Mouse (Mus musculus) ES-Bruce4 (cell line): ENCODE measurements around the gene Olfr704. TPM values are rescaled to one million over a fixed set of nuclear protein-coding genes. Genes with fewer than 3 reads are reported as not detected.
"Not testable (repeated sequence)": the region's sequence is repeated elsewhere in the genome, so short reads cannot be mapped to it uniquely, and the experiment has no call there.

Experiments
- H3K27ac ChIP-seq: 2 replicates; pipeline ENCODE4 v1.5.1; 2012; ENCODE audit warnings: low read length, inconsistent platforms; ENCODE audit not compliant: insufficient read depth
- H3K27me3 ChIP-seq: 2 replicates; pipeline ENCODE4 v1.6.1; 2012; ENCODE audit warnings: mild to moderate bottlenecking, low read length, inconsistent platforms; ENCODE audit not compliant: control insufficient read depth, poor library complexity, insufficient read depth, severe bottlenecking
- H3K36me3 ChIP-seq: 2 replicates; pipeline ENCODE4 v1.6.1; 2012; ENCODE audit warnings: inconsistent platforms, mild to moderate bottlenecking, low read length, moderate library complexity; ENCODE audit not compliant: control insufficient read depth, poor library complexity, insufficient read depth, severe bottlenecking
- H3K4me1 ChIP-seq: one replicate; pipeline ENCODE4 v1.8.1; 2011; ENCODE audit warnings: low read length; ENCODE audit not compliant: control insufficient read depth, insufficient read depth
- H3K4me3 ChIP-seq: 2 replicates; pipeline ENCODE4 v1.5.1; 2011; ENCODE audit warnings: low read depth, mild to moderate bottlenecking, low read length
- H3K9ac ChIP-seq: 2 replicates; pipeline ENCODE4 v1.6.1; 2012; ENCODE audit warnings: low read depth, mild to moderate bottlenecking, inconsistent platforms; ENCODE audit not compliant: poor library complexity, severe bottlenecking
- H3K9me3 ChIP-seq: replicated peaks from 2 replicates; pipeline ENCODE4 v1.6.1; 2012; ENCODE audit warnings: mild to moderate bottlenecking, low read length, inconsistent platforms; ENCODE audit not compliant: control insufficient read depth, poor library complexity, insufficient read depth, severe bottlenecking
- CTCF ChIP-seq: IDR thresholded peaks from one replicate; pipeline ENCODE4 v1.8.1; 2011; ENCODE audit warnings: low read depth, low read length
- EP300 ChIP-seq: IDR thresholded peaks from 2 replicates; pipeline ENCODE4 v1.6.1; 2011; ENCODE audit warnings: low read depth, low read length; ENCODE audit not compliant: insufficient read depth
- POLR2A ChIP-seq: IDR thresholded peaks from one replicate; pipeline ENCODE4 v1.8.1; 2011; ENCODE audit warnings: low read length; ENCODE audit not compliant: insufficient read depth
- polyA plus RNA-seq: library from polyadenylated mRNA; stranded (reverse); fragments of >200 nt; gene quantifications from 2 replicates; pipeline ENCODE4 v1.2.4, GENCODE M21; 2011; ENCODE audit warnings: low read depth; ENCODE audit not compliant: missing spikeins, insufficient read depth, insufficient read length

The Olfr704 gene
- polyA plus RNA-seq, 1 experiment = not detected

GRCm38 (mm10) chr7:106876791-106877190 lies 13.8 kb downstream of the Olfr704 start, which contains the start of gene Olfr705:
Olfr705 (minus strand) TSS chr7:106876891.
- Histone ChIP-seq H3K9ac (no peak within 1 kb of the TSS), H3K27ac (no peak within 1 kb of the TSS), H3K9me3 (no peaks in the 10 kb centered on the region), H3K36me3 (no peaks in the 10 kb centered on the region), H3K4me1 (no peaks in the 10 kb centered on the region), H3K27me3 (no peaks in the 10 kb centered on the region), H3K4me3 (no peak within 1 kb of the TSS)
- TF ChIP-seq EP300 (no peak), CTCF (no peak), POLR2A (no peak)

- H3K9me3 ChIP-seq = no peaks in the 10 kb centered on the region
- TF ChIP-seq CTCF = no peak
- no peak for TF ChIP-seq POLR2A
- TF ChIP-seq EP300 = no peak
- H3K27me3 ChIP-seq = no peaks in the 10 kb centered on the region
- H3K9ac ChIP-seq = no peak within 1 kb of the TSS
- no peaks in the 10 kb centered on the region for H3K4me1 ChIP-seq
- H3K27ac ChIP-seq = no peak within 1 kb of the TSS
- no peak within 1 kb of the TSS for H3K4me3 ChIP-seq
- no peaks in the 10 kb centered on the region for H3K36me3 ChIP-seq
Observed at GRCm38 (mm10) chr7:106888062-106888461, 25.1 kb downstream of the Olfr704 start, which contains the start of gene Olfr706. Olfr706 (minus strand) TSS chr7:106888162.

GRCm38 (mm10) chr7:106901141-106901540 lies 38.2 kb downstream of the Olfr704 start, which contains the start of gene Olfr707:
Olfr707 (minus strand) TSS chr7:106901241.
- not testable (repeated sequence) for H3K9ac ChIP-seq, H3K27ac ChIP-seq, H3K4me3 ChIP-seq, H3K27me3 ChIP-seq, H3K9me3 ChIP-seq, H3K36me3 ChIP-seq, H3K4me1 ChIP-seq

- Histone ChIP-seq H3K9me3 (no peaks in the 10 kb centered on the region), H3K27ac (no peak within 1 kb of the TSS)
- TF ChIP-seq POLR2A (no peak), EP300 (no peak), CTCF (no peak)
Observed at GRCm38 (mm10) chr7:106907676-106908075, 44.7 kb downstream of the Olfr704 start, which contains the start of gene Olfr1532-ps1. Olfr1532-ps1 (plus strand) TSS chr7:106908001.

More at GRCm38 (mm10) chr7:106907676-106908075, 44.7 kb downstream of the Olfr704 start, which contains the start of gene Olfr1532-ps1:
- Histone ChIP-seq H3K36me3 (no peaks in the 10 kb centered on the region), H3K27me3 (no peaks in the 10 kb centered on the region), H3K4me3 (no peak within 1 kb of the TSS), H3K9ac (no peak within 1 kb of the TSS), H3K4me1 (no peaks in the 10 kb centered on the region)

Other genes starting within 250 kb of the Olfr704 start
- not detected in 2 replicates for gene Olfr693, start 182.6 kb upstream of the Olfr704 start, polyA plus RNA-seq
- gene Olfr694, start 171.4 kb upstream of the Olfr704 start, polyA plus RNA-seq = not detected in 2 replicates
- not detected in 2 replicates for gene Olfr695, start 146.8 kb upstream of the Olfr704 start, polyA plus RNA-seq
- not detected in 2 replicates for gene Olfr697, start 120.7 kb upstream of the Olfr704 start, polyA plus RNA-seq
- gene Olfr698, start 107.8 kb upstream of the Olfr704 start, polyA plus RNA-seq = not detected in 2 replicates
- not detected in 2 replicates for gene Olfr699, start 70.0 kb upstream of the Olfr704 start, polyA plus RNA-seq
- not detected in 2 replicates for gene Olfr700, start 54.4 kb upstream of the Olfr704 start, polyA plus RNA-seq
- not detected in 2 replicates for gene Olfr701, start 49.1 kb upstream of the Olfr704 start, polyA plus RNA-seq
- not detected in 2 replicates for gene Olfr702, start 29.3 kb upstream of the Olfr704 start, polyA plus RNA-seq
- gene Olfr703, start 19.8 kb upstream of the Olfr704 start, polyA plus RNA-seq = not detected in 2 replicates
- gene Olfr705, start 13.7 kb downstream of the Olfr704 start, polyA plus RNA-seq = not detected in 2 replicates
- gene Olfr706, start 25.0 kb downstream of the Olfr704 start, polyA plus RNA-seq = not detected in 2 replicates
- not detected in 2 replicates for gene Olfr707, start 38.1 kb downstream of the Olfr704 start, polyA plus RNA-seq
- gene Olfr1532-ps1, start 44.8 kb downstream of the Olfr704 start, polyA plus RNA-seq = not detected in 2 replicates
- not detected in 2 replicates for gene Olfr709-ps1, start 69.0 kb downstream of the Olfr704 start, polyA plus RNA-seq
- gene Olfr710, start 85.1 kb downstream of the Olfr704 start, polyA plus RNA-seq = not detected in 2 replicates
- gene Olfr6, start 100.8 kb downstream of the Olfr704 start, polyA plus RNA-seq = not detected in 2 replicates
- gene Olfr711, start 112.3 kb downstream of the Olfr704 start, polyA plus RNA-seq = not detected in 2 replicates
- 0.11 TPM in 1 of 2 replicates, not detected in the other for gene Olfr2, start 142.9 kb downstream of the Olfr704 start, polyA plus RNA-seq
- gene Olfr713, start 168.0 kb downstream of the Olfr704 start, polyA plus RNA-seq = 0.09 TPM in 1 of 2 replicates, not detected in the other
- not detected in 2 replicates for gene Olfr714, start 207.8 kb downstream of the Olfr704 start, polyA plus RNA-seq
- gene Olfr17, start 230.0 kb downstream of the Olfr704 start, polyA plus RNA-seq = not detected in 2 replicates
- not detected in 2 replicates for gene Olfr715b, start 247.2 kb downstream of the Olfr704 start, polyA plus RNA-seq